Mouse (Mus musculus) MEL (cell line): ENCODE measurements around the gene Ms4a18.

Experiments used
- CTCF ChIP-seq, 3 experiments: IDR thresholded peaks in 2 of 3; conservative IDR thresholded peaks in 1 of 3; 2 replicates each; pipeline ENCODE4 v1.5.1; 2011 to 2012; ENCODE audit warnings: low read length in 3 of 3, low read depth in 2 of 3, mild to moderate bottlenecking in 2 of 3, improper control_type of control experiment in 1 of 3, inconsistent platforms in 1 of 3, mixed read lengths in 1 of 3, moderate library complexity in 1 of 3; ENCODE audit not compliant: control insufficient read depth in 1 of 3, insufficient read depth in 1 of 3, poor library complexity in 1 of 3, severe bottlenecking in 1 of 3
- EP300 ChIP-seq, 2 experiments: IDR thresholded peaks; 2 replicates each; pipeline ENCODE4 v1.6.1; 2011; ENCODE audit warnings: improper control_type of control experiment in 2 of 2, low read length in 2 of 2, low read depth in 1 of 2, mild to moderate bottlenecking in 1 of 2
- ETS1 ChIP-seq: IDR thresholded peaks from 2 replicates; pipeline ENCODE4 v1.6.1; 2012; ENCODE audit warnings: low read depth, mild to moderate bottlenecking, inconsistent platforms, low read length, improper control_type of control experiment, moderate library complexity
- GABPA ChIP-seq: IDR thresholded peaks from 2 replicates; pipeline ENCODE4 v1.6.1; 2012; ENCODE audit warnings: low read depth, mild to moderate bottlenecking, inconsistent platforms, low read length, improper control_type of control experiment, moderate library complexity
- HCFC1 ChIP-seq: IDR thresholded peaks from 2 replicates; pipeline ENCODE4 v1.6.1; 2012; ENCODE audit warnings: low read depth, mild to moderate bottlenecking, inconsistent platforms, low read length, improper control_type of control experiment, moderate library complexity
- JUND ChIP-seq: IDR thresholded peaks from 2 replicates; pipeline ENCODE4 v1.6.1; 2011; ENCODE audit warnings: low read depth, mild to moderate bottlenecking, improper control_type of control experiment, low read length
- KAT2A ChIP-seq: conservative IDR thresholded peaks from 2 replicates; pipeline ENCODE4 v1.6.1; 2012; ENCODE audit warnings: low read depth, low read length, improper control_type of control experiment, inconsistent platforms
- MAFK ChIP-seq: IDR thresholded peaks from 2 replicates; pipeline ENCODE4 v1.6.1; 2011; ENCODE audit warnings: low read depth, mild to moderate bottlenecking, low read length, improper control_type of control experiment, borderline replicate concordance
- MAX ChIP-seq: IDR thresholded peaks from 2 replicates; pipeline ENCODE4 v1.6.1; 2011; ENCODE audit warnings: low read length, improper control_type of control experiment
- NELFE ChIP-seq: IDR thresholded peaks from 2 replicates; pipeline ENCODE4 v1.6.1; 2011; ENCODE audit warnings: low read depth, low read length, improper control_type of control experiment
- POLR2AphosphoS2 ChIP-seq: IDR thresholded peaks from 2 replicates; pipeline ENCODE4 v1.6.1; 2011; ENCODE audit warnings: low read length, improper control_type of control experiment
- SIN3A ChIP-seq: IDR thresholded peaks from 2 replicates; pipeline ENCODE4 v1.6.1; 2012; ENCODE audit warnings: low read length, improper control_type of control experiment, inconsistent platforms
- TCF12 ChIP-seq: IDR thresholded peaks from 2 replicates; pipeline ENCODE4 v1.6.1; 2014; ENCODE audit warnings: low read depth, mild to moderate bottlenecking, inconsistent platforms, low read length, improper control_type of control experiment, moderate library complexity
- UBTF ChIP-seq: IDR thresholded peaks from 2 replicates; pipeline ENCODE4 v1.6.1; 2012; ENCODE audit warnings: low read depth, mild to moderate bottlenecking, inconsistent platforms, low read length, improper control_type of control experiment, moderate library complexity, borderline replicate concordance; ENCODE audit not compliant: insufficient read depth

DNA sequence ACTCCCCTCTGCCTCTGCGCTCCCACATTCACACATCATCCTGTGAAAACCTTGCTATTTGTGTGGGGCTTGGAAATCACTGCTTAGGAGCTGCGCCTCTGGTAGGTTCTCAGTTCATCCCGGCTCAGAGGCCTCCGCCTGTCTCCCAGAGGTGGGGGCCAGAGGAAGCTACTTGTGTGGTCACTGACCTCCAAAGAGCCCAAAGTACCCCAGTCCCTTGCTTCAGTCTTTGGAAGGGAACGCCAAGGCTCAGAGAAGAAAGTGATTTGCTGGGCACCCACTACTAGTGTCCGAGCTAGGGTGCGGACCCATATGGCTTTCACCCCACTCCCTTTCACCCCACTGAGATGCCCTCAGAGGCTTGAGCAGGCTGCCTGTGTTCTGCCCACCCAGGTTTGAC, 24.7 kb downstream of the Ms4a18 start, which contains the start of gene Ms4a15:
- no peak for TF ChIP-seq HCFC1
- no peak for TF ChIP-seq KAT2A
- TF ChIP-seq CTCF (IDR thresholded peaks at IDR 0.05 in 2 of 3, conservative IDR thresholded peaks at IDR 0.05 in 1 of 3; ENCODE audit: control insufficient read depth in 1 of 3, insufficient read depth in 1 of 3, low read depth in 2 of 3, low read length in 3 of 3, poor library complexity in 1 of 3, severe bottlenecking in 1 of 3), result no peak
- no peak for TF ChIP-seq UBTF
- no peak for TF ChIP-seq MAFK
- no peak for TF ChIP-seq EP300 (IDR thresholded peaks at IDR 0.05; ENCODE audit: low read depth in 1 of 2, low read length in 2 of 2)
- no peak for TF ChIP-seq POLR2AphosphoS2
- no peak for TF ChIP-seq MAX
- no peak for TF ChIP-seq SIN3A
- no peak for TF ChIP-seq GABPA
- no peak for TF ChIP-seq ETS1
- no peak for TF ChIP-seq JUND
- no peak for TF ChIP-seq NELFE
- TF ChIP-seq TCF12, result no peak
